Mouse (Mus musculus) CH12.LX (cell line): ENCODE data around the gene Pdia2. TPM values are rescaled to one million over a fixed set of nuclear protein-coding genes. Genes with fewer than 3 reads are reported as not detected.

ENCODE experiments used
- DNase-seq: peaks from one replicate; pipeline ENCODE4 v3.0.0-alpha.2; 2013; ENCODE audit errors: extremely low read depth
- H3K27ac ChIP-seq: 2 replicates; pipeline ENCODE4 v1.5.1; 2012; ENCODE audit warnings: low read depth, mild to moderate bottlenecking, control low read depth, moderate library complexity; ENCODE audit not compliant: insufficient read depth
- H3K27me3 ChIP-seq: replicated peaks from 2 replicates; pipeline ENCODE3; 2012; ENCODE audit warnings: inconsistent platforms
- H3K36me3 ChIP-seq, 2 experiments: replicated peaks in 1 of 2; 2 replicates each; pipeline versions ENCODE3 to v1.6.1; 2012; ENCODE audit warnings: inconsistent platforms in 1 of 2, low read length in 1 of 2, mild to moderate bottlenecking in 1 of 2, mixed read lengths in 1 of 2, moderate library complexity in 1 of 2; ENCODE audit not compliant: control insufficient read depth in 1 of 2, insufficient read depth in 1 of 2
- H3K4me1 ChIP-seq, 2 experiments: 2 replicates each; pipeline ENCODE4 v1.6.1; 2012; ENCODE audit warnings: inconsistent platforms in 1 of 2, moderate library complexity in 1 of 2; ENCODE audit not compliant: insufficient read depth in 2 of 2, control insufficient read depth in 1 of 2
- H3K4me2 ChIP-seq: 2 replicates; pipeline ENCODE4 v1.6.1; 2012; ENCODE audit warnings: low read depth, mild to moderate bottlenecking, control low read depth; ENCODE audit not compliant: poor library complexity, insufficient read depth, severe bottlenecking
- H3K4me3 ChIP-seq, 3 experiments: fragments of 150-350 bp in 1 of 3; sonication (generic) in 1 of 3; replicated peaks in 1 of 3; 2 replicates each; pipeline versions ENCODE3 to v1.5.1; 2011 to 2012; ENCODE audit warnings: low read depth in 2 of 3, low read length in 2 of 3, mild to moderate bottlenecking in 2 of 3, moderate library complexity in 2 of 3, control low read depth in 1 of 3, improper control_type of control experiment in 1 of 3, inconsistent platforms in 1 of 3, mixed read lengths in 1 of 3; ENCODE audit not compliant: poor library complexity in 1 of 3
- H3K79me2 ChIP-seq: replicated peaks from 2 replicates; pipeline ENCODE4 v1.6.1; 2012; ENCODE audit warnings: mild to moderate bottlenecking, moderate library complexity; ENCODE audit not compliant: control insufficient read depth, poor library complexity, insufficient read depth, severe bottlenecking; ENCODE audit errors: extremely low read depth
- H3K9ac ChIP-seq: 2 replicates; pipeline ENCODE4 v1.6.1; 2012; ENCODE audit warnings: low read depth, mild to moderate bottlenecking, control low read depth, moderate library complexity; ENCODE audit not compliant: insufficient read depth
- H3K9me3 ChIP-seq: replicated peaks from 2 replicates; pipeline ENCODE3; 2012; ENCODE audit warnings: low read length, inconsistent platforms, mixed read lengths
- BHLHE40 ChIP-seq: IDR thresholded peaks from 2 replicates; pipeline ENCODE4 v1.6.1; 2011; ENCODE audit warnings: mild to moderate bottlenecking, low read depth, low read length, improper control_type of control experiment
- CHD2 ChIP-seq: IDR thresholded peaks from 2 replicates; pipeline ENCODE4 v1.6.1; 2011; ENCODE audit warnings: low read length, improper control_type of control experiment
- E2F4 ChIP-seq: IDR thresholded peaks from 2 replicates; pipeline ENCODE4 v1.6.1; 2011; ENCODE audit warnings: low read depth, low read length, improper control_type of control experiment; ENCODE audit not compliant: insufficient replicate concordance
- EP300 ChIP-seq: IDR thresholded peaks from 2 replicates; pipeline ENCODE4 v1.6.1; 2011; ENCODE audit warnings: low read length, improper control_type of control experiment
- ETS1 ChIP-seq: conservative IDR thresholded peaks from 2 replicates; pipeline ENCODE4 v1.6.1; 2012; ENCODE audit warnings: low read depth, mild to moderate bottlenecking, inconsistent platforms, low read length, improper control_type of control experiment, moderate library complexity
- GABPA ChIP-seq: IDR thresholded peaks from 2 replicates; pipeline ENCODE4 v1.6.1; 2012; ENCODE audit warnings: low read depth, low read length, improper control_type of control experiment, inconsistent platforms; ENCODE audit not compliant: insufficient replicate concordance
- IRF4 ChIP-seq: IDR thresholded peaks from 2 replicates; pipeline ENCODE4 v1.6.1; 2014; ENCODE audit warnings: low read depth, mild to moderate bottlenecking, inconsistent platforms, low read length, improper control_type of control experiment
- JUN ChIP-seq: IDR thresholded peaks from 2 replicates; pipeline ENCODE4 v1.6.1; 2011; ENCODE audit warnings: low read depth, mild to moderate bottlenecking, low read length, improper control_type of control experiment, moderate library complexity; ENCODE audit not compliant: insufficient read depth
- JUND ChIP-seq: conservative IDR thresholded peaks from 2 replicates; pipeline ENCODE4 v1.6.1; 2011; ENCODE audit warnings: low read depth, low read length, improper control_type of control experiment
- KAT2A ChIP-seq: IDR thresholded peaks from 2 replicates; pipeline ENCODE4 v1.6.1; 2012; ENCODE audit warnings: low read length, improper control_type of control experiment, inconsistent platforms; ENCODE audit not compliant: insufficient replicate concordance
- MAFK ChIP-seq: IDR thresholded peaks from 2 replicates; pipeline ENCODE4 v1.6.1; 2011; ENCODE audit warnings: low read length, improper control_type of control experiment; ENCODE audit not compliant: insufficient replicate concordance
- MAX ChIP-seq: IDR thresholded peaks from 2 replicates; pipeline ENCODE4 v1.6.1; 2011; ENCODE audit warnings: low read length, improper control_type of control experiment
- MAZ ChIP-seq: IDR thresholded peaks from 2 replicates; pipeline ENCODE4 v1.6.1; 2012; ENCODE audit warnings: low read depth, mild to moderate bottlenecking, inconsistent platforms, low read length, improper control_type of control experiment, moderate library complexity
- MXI1 ChIP-seq: IDR thresholded peaks from 2 replicates; pipeline ENCODE4 v1.6.1; 2011; ENCODE audit warnings: mild to moderate bottlenecking, low read depth, low read length, improper control_type of control experiment
- NRF1 ChIP-seq: IDR thresholded peaks from 2 replicates; pipeline ENCODE4 v1.6.1; 2014; ENCODE audit warnings: low read depth, mild to moderate bottlenecking, inconsistent platforms, low read length, improper control_type of control experiment, moderate library complexity
- PAX5 ChIP-seq: IDR thresholded peaks from 2 replicates; pipeline ENCODE4 v1.6.1; 2012; ENCODE audit warnings: low read length, inconsistent platforms, mixed read lengths
- POLR2AphosphoS2 ChIP-seq: IDR thresholded peaks from 2 replicates; pipeline ENCODE4 v1.6.1; 2011; ENCODE audit warnings: low read depth, low read length, improper control_type of control experiment
- RAD21 ChIP-seq: IDR thresholded peaks from 2 replicates; pipeline ENCODE4 v1.6.1; 2011; ENCODE audit warnings: low read depth, mild to moderate bottlenecking, low read length, improper control_type of control experiment, moderate library complexity
- RCOR1 ChIP-seq: conservative IDR thresholded peaks from 2 replicates; pipeline ENCODE4 v1.6.1; 2012; ENCODE audit warnings: low read depth, mild to moderate bottlenecking, inconsistent platforms, low read length, improper control_type of control experiment
- SIN3A ChIP-seq: IDR thresholded peaks from 2 replicates; pipeline ENCODE4 v1.6.1; 2012; ENCODE audit warnings: low read length, improper control_type of control experiment, inconsistent platforms
- SMC3 ChIP-seq: IDR thresholded peaks from 2 replicates; pipeline ENCODE4 v1.6.1; 2011; ENCODE audit warnings: low read depth, low read length, improper control_type of control experiment
- TCF12 ChIP-seq: IDR thresholded peaks from 2 replicates; pipeline ENCODE4 v1.6.1; 2014; ENCODE audit warnings: low read depth, mild to moderate bottlenecking, inconsistent platforms, low read length, improper control_type of control experiment
- UBTF ChIP-seq: IDR thresholded peaks from 2 replicates; pipeline ENCODE4 v1.6.1; 2012; ENCODE audit warnings: low read depth, mild to moderate bottlenecking, inconsistent platforms, low read length, improper control_type of control experiment, moderate library complexity
- USF2 ChIP-seq: conservative IDR thresholded peaks from 2 replicates; pipeline ENCODE4 v1.6.1; 2011; ENCODE audit warnings: low read depth, low read length, improper control_type of control experiment
- ZC3H11A ChIP-seq: IDR thresholded peaks from 2 replicates; pipeline ENCODE4 v1.6.1; 2012; ENCODE audit warnings: low read depth, mild to moderate bottlenecking, inconsistent platforms, low read length, improper control_type of control experiment
- ZKSCAN1 ChIP-seq: IDR thresholded peaks from 2 replicates; pipeline ENCODE4 v1.6.1; 2012; ENCODE audit warnings: low read depth, inconsistent platforms, low read length, improper control_type of control experiment, borderline replicate concordance
- ZMIZ1 ChIP-seq: IDR thresholded peaks from 2 replicates; pipeline ENCODE4 v1.6.1; 2012; ENCODE audit warnings: low read depth, mild to moderate bottlenecking, inconsistent platforms, low read length, improper control_type of control experiment
- ZNF384 ChIP-seq: IDR thresholded peaks from 2 replicates; pipeline ENCODE4 v1.6.1; 2012; ENCODE audit warnings: low read depth, low read length, improper control_type of control experiment, inconsistent platforms
- dilution Hi-C: fragments of 300-500 bp; cut with MboI; formaldehyde crosslinking; loops from 2 replicates; pipeline ENCODE4 v1.14.3; 2020; ENCODE audit warnings: low sequenced_read_pairs; ENCODE audit not compliant: extremely low pct_unique_long_range_greater_than_20kb, extremely low pct_ligation_motif_present
- in situ Hi-C: fragments of 300-500 bp; cut with MboI; formaldehyde crosslinking; loops from 3 replicates; pipeline ENCODE4 v1.14.3; 2019; ENCODE audit warnings: low sequenced_read_pairs, low pct_ligation_motif_present, low pct_unique_long_range_greater_than_20kb, mixed read lengths
- polyA plus RNA-seq: library from polyadenylated mRNA; unstranded; fragments of >175 nt; gene quantifications from 2 replicates; pipeline ENCODE4 v1.2.1, GENCODE M21; 2012; ENCODE audit warnings: low read depth; ENCODE audit not compliant: insufficient read length
- total RNA-seq, 2 experiments: library from RNA; depleted of rRNA; stranded (reverse); fragments of 300-350 nt in 1 of 2; fragments of >200 nt in 1 of 2; gene quantifications; 2 replicates each; pipeline ENCODE4 v1.2.3; 2012 to 2014

The Pdia2 gene
- total and polyA plus RNA-seq, 3 experiments: 0.38 TPM; not detected in 2

DNA sequence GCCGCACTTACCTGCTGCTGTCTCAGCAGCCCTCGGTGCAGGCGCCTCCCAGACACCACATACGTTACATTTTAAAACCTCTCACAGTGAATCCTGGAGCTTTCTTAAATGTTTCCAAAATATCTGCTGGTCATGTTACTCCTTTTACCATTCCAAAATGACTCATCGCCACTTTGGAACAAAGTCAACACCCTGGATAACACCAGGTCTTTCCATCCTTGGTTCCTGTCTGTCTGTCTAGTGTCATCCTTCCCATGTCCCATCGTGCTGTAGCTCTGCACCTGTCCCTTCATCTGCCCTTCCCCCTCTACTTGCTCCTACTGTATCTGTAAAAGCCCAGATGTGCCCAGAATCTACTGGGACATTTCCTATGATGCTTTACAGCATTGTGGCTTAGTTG is 42.1 kb upstream of the Pdia2 start:
- DNase-seq: no peak
- TF ChIP-seq JUN (no peak), GABPA (no peak), E2F4 (no peak), KAT2A (no peak), ZNF384 (no peak), MAZ (no peak), ZMIZ1 (no peak)
- Histone ChIP-seq H3K4me2 (no peak overlapping the region; the same call in 1 of the 2 replicates), H3K27ac (no peak overlapping the region), H3K9me3 (peaks cover 4% of the 10 kb centered on the region), H3K79me2 (no peaks in the 10 kb centered on the region), H3K9ac (no peak overlapping the region), H3K4me3 (no peak overlapping the region), H3K27me3 (no peaks in the 10 kb centered on the region), H3K36me3 (no peaks in the 10 kb centered on the region), H3K4me1 (peaks cover 0 to 22% of the 10 kb centered on the region in 2 experiments)
- dilution Hi-C loops (no loop called here), in situ Hi-C loops (loop anchor here (5.0 kb wide), 1 partner anchor 49 kb away; no protein-coding TSS in a partner anchor)

DNA sequence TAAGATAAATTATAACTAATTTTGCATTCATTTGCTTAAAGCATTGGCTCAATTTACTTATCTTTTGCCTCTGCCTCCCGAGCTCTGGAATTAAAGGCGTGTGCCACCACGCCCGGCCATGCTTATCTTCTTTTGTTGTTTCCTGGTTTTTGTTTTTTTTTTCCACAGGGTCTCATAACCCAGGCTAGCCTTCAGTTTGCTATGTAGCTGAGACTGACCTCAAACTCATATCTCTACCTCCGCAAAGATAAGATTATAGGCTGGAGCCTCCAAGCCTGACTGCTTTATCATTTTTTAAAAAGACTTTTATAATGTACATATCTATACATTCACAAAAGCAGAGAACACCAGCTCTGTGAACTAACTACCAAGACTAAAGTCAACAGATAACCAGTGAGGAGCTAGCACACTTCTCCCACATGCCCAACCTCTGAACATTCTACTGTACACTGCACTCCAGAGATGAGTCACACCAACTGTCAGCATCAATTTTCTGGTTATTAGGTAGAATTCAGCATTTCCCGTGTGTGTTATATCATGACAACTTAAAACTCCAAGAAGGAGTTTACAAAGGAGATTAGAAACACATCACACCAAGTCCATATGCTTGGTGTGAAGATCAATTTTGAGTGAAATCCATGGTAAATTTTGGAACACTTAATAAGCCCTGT is 41.4 kb upstream of the Pdia2 start:
- Histone ChIP-seq H3K4me3 (no peak overlapping the region), H3K9ac (no peak overlapping the region), H3K9me3 (peaks cover 3% of the 10 kb centered on the region), H3K27me3 (no peaks in the 10 kb centered on the region), H3K4me1 (peaks cover 0 to 22% of the 10 kb centered on the region in 2 experiments), H3K27ac (no peak overlapping the region), H3K4me2 (no peak overlapping the region), H3K36me3 (no peaks in the 10 kb centered on the region), H3K79me2 (no peaks in the 10 kb centered on the region)
- dilution Hi-C loops: no loop called here
- no peak for DNase-seq
- no peak for TF ChIP-seq RAD21
- peak; percentile 65 for TF ChIP-seq BHLHE40
- TF ChIP-seq PAX5: no peak
- no peak for TF ChIP-seq ZKSCAN1
- no peak for TF ChIP-seq MXI1
- TF ChIP-seq UBTF: no peak
- no peak for TF ChIP-seq SIN3A
- no peak for TF ChIP-seq E2F4
- TF ChIP-seq KAT2A: no peak
- no peak for TF ChIP-seq ZC3H11A
- TF ChIP-seq ETS1: no peak
- TF ChIP-seq JUND: peak; percentile 82
- no peak for TF ChIP-seq POLR2AphosphoS2
- no peak for TF ChIP-seq MAX
- no peak for TF ChIP-seq RCOR1
- no peak for TF ChIP-seq CHD2
- no peak for TF ChIP-seq MAZ
- no peak for TF ChIP-seq MAFK
- no peak for TF ChIP-seq EP300
- peak; percentile 67; the same call in 1 of the 2 replicates for TF ChIP-seq IRF4
- TF ChIP-seq JUN: peak; percentile 29; the same call in 1 of the 2 replicates
- no peak for TF ChIP-seq USF2
- no peak for TF ChIP-seq SMC3
- TF ChIP-seq NRF1: no peak
- no peak for TF ChIP-seq TCF12
- in situ Hi-C loops: loop anchor here (5.0 kb wide), 1 partner anchor 48 kb away; no protein-coding TSS in a partner anchor
